Mouse (Mus musculus): ENCODE results near the gene F11. TPM values are rescaled to one million over a fixed set of nuclear protein-coding genes. Genes with fewer than 3 reads are reported as not detected.

The F11 gene
- polyA plus RNA-seq (2015; fragmentation: Nextera tagmentation; extraction: Ambion mirVana), result not detected in 2 replicates

DNA sequence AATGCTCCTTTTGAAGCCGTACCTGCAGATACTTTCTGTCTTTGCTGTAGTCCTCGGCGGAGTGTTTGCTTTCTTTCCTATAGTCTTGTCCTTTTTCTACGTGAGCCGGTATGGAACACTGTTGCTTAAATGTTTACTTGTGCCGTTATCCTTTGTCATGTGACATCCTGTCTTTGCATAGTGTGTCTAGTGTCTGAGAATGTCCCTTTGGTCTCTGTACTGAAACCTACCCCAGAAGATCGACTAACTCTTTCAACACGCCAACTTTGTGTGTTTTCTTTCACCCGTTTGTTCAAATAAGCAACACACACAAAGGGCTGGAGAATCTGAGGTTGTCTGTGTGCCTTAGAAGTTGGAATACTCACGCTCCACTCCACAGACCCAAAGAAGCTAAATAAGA is at the start of gene F11:
Gene F11, minus strand, starts transcription at position 112 of the 400 bp plus-strand sequence.

DNA sequence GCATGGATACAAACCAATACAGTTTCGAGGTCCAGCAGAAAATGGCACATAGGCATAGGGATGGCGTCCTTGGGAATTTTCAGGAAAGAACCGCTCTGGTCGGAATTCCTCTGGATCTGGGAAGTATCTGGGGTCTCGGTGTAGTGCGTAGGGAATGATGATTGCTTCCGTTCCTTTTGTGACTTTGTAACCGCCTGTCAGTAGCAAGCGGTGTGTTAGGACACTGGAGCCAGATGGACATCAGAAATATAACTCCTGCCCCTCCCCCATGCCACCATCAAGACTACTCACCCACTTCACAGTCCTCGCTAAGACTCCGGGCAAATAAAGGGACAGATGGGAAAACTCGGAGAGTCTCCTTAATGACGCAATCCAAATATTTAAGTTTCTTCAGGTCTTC is 46.5 kb upstream of the F11 start, which contains the start of gene Gm45753:
Gene Gm45753, minus strand, starts transcription at position 101 of the 400 bp plus-strand sequence.

DNA sequence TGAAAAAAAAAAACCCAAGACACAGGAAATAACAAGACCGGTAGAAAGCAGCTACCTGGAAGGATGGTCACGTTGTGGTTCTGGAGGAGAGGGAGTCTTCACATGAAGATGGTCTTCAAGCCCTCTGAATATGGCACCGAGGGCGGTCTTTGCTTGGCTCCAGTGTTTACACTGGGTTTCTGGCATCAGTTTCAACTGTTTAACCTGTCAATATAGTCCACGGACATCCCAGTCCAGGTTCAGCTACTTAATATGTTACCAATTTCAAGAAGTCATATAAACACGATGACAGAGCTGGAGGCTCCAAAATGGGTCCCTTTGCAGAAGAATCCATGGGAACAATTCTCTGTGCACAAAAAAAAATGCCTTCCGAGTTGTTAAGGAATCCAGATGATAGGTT is 32.9 kb upstream of the F11 start, which contains the start of gene Klkb1:
Gene Klkb1, minus strand, starts transcription at position 173 of the 400 bp plus-strand sequence.

Other genes starting within 250 kb of the F11 start
- 0.19 and 0.38 TPM in 2 replicates for gene Mtnr1a, start 192.9 kb downstream of the F11 start, polyA plus RNA-seq (2015; fragmentation: Nextera tagmentation; extraction: Ambion mirVana)
- 0.09 TPM in 1 of 2 replicates, not detected in the other for gene Klkb1, start 32.8 kb upstream of the F11 start, polyA plus RNA-seq (2015; fragmentation: Nextera tagmentation; extraction: Ambion mirVana)
- not detected in 2 replicates for gene Gm45753, start 46.4 kb upstream of the F11 start, polyA plus RNA-seq (2015; fragmentation: Nextera tagmentation; extraction: Ambion mirVana)
- gene Cyp4v3, start 71.2 kb upstream of the F11 start, polyA plus RNA-seq (2015; fragmentation: Nextera tagmentation; extraction: Ambion mirVana), result 2.8 and 2.9 TPM in 2 replicates
- 23.3 and 23.5 TPM in 2 replicates for gene Fam149a, start 120.3 kb upstream of the F11 start, polyA plus RNA-seq (2015; fragmentation: Nextera tagmentation; extraction: Ambion mirVana)
- gene Tlr3, start 149.0 kb upstream of the F11 start, polyA plus RNA-seq (2015; fragmentation: Nextera tagmentation; extraction: Ambion mirVana), result 2.5 and 2.9 TPM in 2 replicates
- gene Sorbs2, start 245.8 kb upstream of the F11 start, polyA plus RNA-seq (2015; fragmentation: Nextera tagmentation; extraction: Ambion mirVana), result 33.7 and 35.0 TPM in 2 replicates

Measured in neural tube, postnatal 0 days (tissue).